Mouse (Mus musculus) small intestine, adult 2 months (tissue): Measurements from ENCODE around the gene Ptdss2.

Experiments
- CTCF ChIP-seq: fragments of 200-500 bp; IDR thresholded peaks from 2 replicates; pipeline ENCODE4 v1.5.1; 2012; ENCODE audit warnings: low read depth, mild to moderate bottlenecking, control low read depth, inconsistent platforms, low read length, moderate library complexity, mixed read lengths; ENCODE audit not compliant: insufficient replicate concordance, insufficient read length; ENCODE audit errors: extremely low read depth
- POLR2A ChIP-seq: fragments of 200-500 bp; IDR thresholded peaks from 2 replicates; pipeline ENCODE4 v1.6.1; 2012; ENCODE audit warnings: low read depth, mild to moderate bottlenecking, control low read depth, inconsistent platforms, low read length, moderate library complexity

DNA sequence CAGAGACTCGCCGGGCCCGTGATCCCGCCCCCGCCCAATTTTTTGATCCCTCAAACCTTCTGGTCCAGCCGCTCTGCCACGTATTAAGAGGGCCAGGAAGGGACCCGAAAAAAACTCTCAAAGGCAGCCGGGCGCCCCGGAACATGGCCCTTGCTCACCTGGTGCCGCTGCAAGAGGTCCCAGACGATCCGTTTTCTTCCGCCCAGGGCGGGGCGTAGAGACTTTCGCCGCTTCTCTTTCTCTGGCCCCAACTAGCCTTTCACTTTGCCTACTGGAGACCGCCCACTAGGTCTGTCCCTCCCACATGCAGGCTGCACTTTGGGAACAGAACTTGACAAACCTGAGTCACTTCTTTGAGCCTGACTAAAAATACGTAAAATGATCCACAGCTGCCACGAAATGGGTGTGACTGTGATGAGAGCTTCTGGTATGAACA is 46.4 kb downstream of the Ptdss2 start:
- TF ChIP-seq POLR2A (peak; percentile 34; the same call in 1 of the 2 replicates), CTCF (no peak)
